Mouse (Mus musculus): ENCODE measurements around the gene BC025920. TPM values are rescaled to one million over a fixed set of nuclear protein-coding genes. Genes with fewer than 3 reads are reported as not detected.
"Not testable (repeated sequence)": the region's sequence is repeated elsewhere in the genome, so short reads cannot be mapped to it uniquely, and the experiment has no call there.

The BC025920 gene
- total RNA-seq, 2 experiments from 2014 or later = 3.1 to 3.8 TPM

DNA sequence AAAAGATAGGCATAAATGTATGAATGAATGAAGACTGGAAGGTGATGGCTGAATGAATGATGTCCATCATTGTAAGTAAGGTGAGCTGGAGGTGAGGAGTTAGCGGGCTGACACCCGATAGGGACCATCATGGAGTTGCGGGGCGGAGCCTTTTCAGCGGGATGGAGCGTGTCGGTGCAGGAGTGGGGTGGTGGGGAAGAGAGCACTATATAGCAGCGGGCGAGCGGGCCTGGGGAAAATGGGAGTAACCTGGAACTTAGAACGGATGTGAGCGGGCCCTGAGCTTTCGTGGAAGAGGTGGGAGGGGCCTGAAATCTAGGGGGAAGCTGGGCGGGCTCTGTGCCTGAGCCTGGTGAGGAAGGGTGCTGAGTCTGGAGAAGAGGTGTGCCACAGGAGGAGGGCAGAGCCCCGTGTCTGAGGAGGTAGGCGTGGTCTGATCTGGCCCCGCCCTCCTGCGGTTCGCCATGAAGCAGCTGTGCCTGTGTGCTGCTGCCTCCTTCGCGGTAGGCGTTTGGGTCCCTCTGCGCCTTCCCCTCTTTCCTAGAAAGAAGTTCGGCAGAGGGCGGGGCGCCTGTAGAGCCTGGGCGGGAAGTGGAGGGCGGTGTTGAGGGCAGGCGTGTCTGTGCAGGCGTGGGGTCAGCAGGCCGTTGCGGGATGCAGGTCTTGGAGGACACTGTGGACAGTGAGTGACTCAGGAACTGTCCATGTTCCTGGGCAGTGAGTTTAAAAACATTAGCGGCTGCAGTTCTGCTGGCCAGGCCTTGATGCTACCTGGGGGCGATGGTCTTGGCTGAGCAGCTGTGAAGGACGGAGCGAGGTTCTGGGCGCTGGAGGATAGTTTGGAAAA lies 27.4 kb downstream of the BC025920 start:
- DNase-seq (ENCODE audit: low spot score in 2 of 2) = peak; percentile 84 to 91
- intact Hi-C loops (cut with DNase I) = no loop called here

DNA sequence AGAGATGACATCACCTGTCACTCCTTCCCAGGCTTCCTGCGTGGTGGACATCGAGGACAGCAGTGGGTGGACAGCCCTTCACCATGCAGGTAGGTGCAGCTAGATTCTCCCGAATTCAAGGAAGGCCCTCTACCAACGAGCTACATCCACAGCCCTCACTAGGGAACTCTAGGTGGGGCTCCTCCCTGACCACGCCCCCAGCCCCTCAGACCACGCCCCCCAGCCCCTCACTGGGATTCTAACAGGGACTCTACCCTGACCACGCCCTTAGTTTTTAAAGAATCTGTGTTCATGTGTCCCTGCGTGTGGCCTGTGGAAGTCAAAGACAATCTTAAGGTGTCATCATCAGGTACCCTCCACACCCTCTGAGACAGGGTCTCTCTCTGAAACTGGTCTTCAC lies 30.3 kb downstream of the BC025920 start:
- intact Hi-C loops (cut with DNase I) = no loop called here
- DNase-seq (ENCODE audit: low spot score in 2 of 2) = no peak

DNA sequence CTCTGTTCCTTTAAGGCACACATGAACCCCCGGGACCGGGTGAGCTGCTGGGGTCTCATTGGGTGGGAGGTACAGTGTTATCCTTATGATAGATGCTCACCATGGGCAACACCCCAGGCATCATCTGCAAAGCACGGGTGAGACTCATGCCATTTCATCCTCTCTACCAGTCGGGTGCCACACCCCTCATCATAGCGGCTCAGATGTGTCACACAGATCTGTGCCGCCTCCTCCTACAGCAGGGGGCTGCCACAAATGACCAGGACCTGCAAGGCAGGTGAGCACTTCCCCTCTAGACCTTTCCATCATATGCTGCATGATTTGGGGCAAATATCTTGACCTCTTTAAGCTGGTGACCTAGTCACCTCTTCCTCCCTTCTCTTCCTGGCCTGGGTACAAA lies 32.0 kb downstream of the BC025920 start:
- intact Hi-C loops (cut with DNase I) = no loop called here

DNA sequence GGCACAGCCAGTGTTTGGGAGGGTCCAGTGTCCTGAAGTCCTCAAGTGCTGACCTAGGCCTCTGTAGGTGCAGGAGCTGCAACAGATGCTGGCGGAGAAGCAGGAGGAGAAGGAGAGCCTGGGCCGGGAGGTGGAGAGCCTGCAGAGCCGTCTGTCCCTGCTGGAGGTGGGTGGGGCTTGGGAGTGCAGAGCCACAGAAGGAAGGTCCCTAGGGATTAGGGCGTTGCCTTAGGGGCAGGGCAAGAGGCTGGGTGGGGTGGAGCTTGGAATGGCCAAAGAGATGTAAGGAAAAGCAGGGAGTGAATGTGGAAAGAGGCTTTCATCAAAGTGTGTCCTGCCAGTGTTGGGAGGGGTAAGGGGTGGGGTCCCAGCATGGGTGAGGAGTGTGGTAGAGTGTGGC lies 34.8 kb downstream of the BC025920 start:
- intact Hi-C loops (cut with DNase I) = not testable (repeated sequence)

More for the DNA sequence above, 32.0 kb downstream of the BC025920 start:
- no peak for DNase-seq (ENCODE audit: low spot score in 2 of 2)

DNA sequence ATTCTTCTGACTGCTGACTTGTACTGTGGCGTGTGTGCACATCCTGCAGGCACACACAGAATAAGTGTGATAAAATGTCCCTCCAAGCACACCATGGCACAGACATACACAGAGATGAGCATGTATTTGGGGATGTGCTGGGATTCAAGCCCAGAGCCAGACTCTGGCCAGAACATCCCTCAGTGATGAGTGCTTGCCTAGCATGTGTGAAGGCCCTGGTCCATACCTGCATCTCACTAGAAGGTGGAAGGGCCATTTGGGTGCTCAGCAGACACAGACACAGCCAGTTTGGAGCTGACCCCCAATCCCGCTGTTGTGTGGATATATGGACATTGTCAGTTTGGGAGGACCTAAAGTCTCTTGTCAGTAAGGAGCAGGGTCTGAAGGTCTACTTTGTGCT lies 35.5 kb downstream of the BC025920 start:
- intact Hi-C loops (cut with DNase I) = no loop called here
- DNase-seq (ENCODE audit: low spot score in 2 of 2) = no peak

More for the DNA sequence above, 34.8 kb downstream of the BC025920 start:
- DNase-seq (ENCODE audit: low spot score in 2 of 2) = not testable (repeated sequence)

DNA sequence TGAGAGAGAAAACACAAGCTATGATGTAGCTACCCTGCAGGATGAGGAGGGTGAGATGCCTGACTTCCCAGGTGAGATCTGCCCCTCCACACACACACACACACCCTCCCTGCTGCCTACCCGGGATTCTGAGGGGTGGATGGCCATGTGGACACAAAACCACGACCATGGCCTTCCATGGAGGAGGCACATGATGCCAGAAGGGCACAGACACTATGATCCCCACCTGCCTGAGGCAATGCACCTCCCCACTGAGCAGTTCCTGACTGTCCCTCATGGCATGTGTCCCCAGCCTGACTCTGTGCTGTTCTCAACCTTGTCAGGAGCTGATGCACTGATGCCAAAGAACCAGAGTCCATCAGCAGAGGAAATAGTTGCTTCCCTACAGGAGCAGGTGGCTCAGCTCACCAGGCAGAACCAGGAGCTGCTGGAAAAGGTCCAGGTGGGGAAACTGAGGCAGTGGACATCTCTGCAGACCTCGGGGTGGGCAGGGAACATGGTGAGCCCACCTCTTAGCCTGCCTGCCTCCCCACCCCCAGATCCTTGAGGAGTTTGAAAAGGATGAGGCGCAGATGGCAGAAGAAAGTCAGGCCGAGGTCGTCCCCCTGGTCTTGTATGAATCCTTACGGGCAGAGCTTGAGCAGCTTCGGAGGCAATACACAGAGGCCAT lies 36.0 kb downstream of the BC025920 start:
- DNase-seq (ENCODE audit: low spot score in 2 of 2) = no peak

DNA sequence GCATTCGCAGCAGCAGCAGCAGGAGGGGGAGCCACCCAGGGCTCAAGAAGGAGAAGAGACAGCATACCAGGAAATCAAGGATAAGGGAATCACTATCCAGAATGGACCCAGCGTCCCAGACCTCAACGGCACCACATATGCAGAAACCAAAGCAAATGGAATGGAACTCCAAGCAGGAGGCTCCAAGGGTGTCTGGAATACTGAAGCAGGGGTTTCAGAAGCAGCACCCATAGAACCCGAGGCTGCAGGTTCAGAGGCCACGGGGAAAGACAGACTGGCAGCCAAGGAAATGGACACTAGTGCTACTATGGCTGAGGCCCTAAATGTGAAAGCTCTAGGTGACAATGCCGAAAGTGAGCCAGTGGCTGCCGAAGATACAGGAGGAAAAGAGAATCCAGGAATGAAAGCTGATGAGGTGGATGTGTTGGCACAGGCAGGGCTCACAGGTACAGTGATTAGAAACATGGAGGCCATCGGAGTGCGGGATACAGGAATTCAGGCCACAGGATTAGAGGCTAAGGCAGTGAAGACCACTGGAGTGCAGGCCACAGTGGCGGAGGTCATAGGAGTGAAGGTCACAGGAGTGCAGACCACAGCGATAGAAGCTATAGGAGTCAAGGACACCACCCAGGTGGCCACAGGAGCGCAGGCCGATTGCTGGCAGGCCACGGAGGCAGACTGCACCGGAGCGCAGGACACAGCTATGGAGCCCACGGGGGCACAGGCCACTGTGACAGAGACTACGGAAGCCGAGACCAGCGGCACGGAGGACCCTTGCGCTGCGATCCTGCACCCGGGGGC lies 36.8 kb downstream of the BC025920 start:
- intact Hi-C loops (cut with DNase I) = no loop called here

More for the DNA sequence above, 36.0 kb downstream of the BC025920 start:
- intact Hi-C loops (cut with DNase I) = no loop called here

DNA sequence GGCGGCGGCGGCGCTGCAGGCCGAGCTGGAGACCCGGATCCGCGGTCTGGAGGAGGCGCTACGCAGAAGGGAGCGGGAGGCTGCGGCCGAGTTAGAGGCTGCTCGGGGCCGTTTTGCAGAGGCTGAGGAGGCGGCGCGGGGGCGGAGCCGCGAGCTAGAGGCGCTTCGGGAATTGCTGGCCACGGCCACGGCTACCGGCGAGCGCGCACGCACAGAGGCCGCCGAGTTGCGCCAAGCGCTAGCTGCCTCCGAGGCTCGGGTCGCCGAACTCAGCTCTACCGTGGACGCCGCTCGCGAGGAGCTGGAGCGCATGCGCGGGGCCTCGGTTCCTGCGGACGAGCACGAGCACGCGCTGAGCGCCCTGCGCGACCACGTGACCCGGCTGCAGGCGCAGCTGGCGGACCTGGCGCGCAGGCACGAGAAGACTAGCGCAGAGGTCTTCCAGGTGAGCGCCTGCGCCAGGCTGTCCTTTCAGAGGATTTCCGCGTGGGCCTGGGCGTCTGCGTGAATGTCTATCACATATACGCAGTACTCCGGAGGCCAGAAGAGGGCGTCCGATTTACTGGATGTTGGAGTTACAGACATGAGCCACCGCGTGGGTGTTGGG lies 37.5 kb downstream of the BC025920 start:
- DNase-seq (ENCODE audit: low spot score in 2 of 2) = peak; percentile 97 to 98
- intact Hi-C loops (cut with DNase I) = no loop called here

More for the DNA sequence above, 36.8 kb downstream of the BC025920 start:
- DNase-seq (ENCODE audit: low spot score in 2 of 2) = peak; percentile 39 to 45

DNA sequence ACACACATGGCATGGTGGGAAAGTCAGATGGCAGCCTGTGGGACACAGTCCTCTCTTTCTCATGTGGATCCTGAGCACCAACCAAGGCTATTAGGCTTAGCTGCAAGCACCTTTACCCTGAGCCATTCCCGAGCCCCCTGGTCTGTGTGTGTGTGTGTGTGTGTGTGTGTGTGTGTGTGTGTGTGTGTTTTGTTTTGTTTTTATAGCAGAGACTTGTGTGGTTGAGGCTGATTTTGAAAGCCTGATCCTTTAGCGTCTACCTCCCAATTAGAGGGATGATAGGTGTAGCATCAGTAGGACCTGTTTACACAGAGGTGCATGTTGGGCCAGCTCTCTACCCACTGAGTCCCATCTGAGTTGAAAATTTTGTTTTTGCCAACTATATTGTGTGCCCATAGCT lies 38.1 kb downstream of the BC025920 start:
- intact Hi-C loops (cut with DNase I) = no loop called here
- no peak for DNase-seq (ENCODE audit: low spot score in 2 of 2)

DNA sequence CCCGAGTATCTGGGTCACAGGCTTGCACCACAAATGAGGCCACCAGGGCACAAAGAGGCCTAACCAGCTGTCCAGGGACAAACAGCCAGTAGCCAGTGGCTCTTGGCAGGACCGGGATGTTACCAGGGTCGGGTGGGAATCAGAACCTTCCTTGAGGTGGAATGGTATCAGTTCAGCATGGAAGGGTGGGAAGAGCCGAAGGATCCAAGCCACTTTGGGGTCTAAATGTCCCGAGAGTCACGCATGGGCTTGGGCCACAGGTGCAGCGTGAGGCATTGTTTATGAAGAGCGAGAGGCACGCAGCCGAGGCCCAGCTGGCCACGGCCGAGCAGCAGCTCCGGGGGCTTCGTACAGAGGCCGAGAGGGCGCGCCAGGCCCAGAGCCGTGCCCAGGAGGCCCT lies 38.6 kb downstream of the BC025920 start:
- no peak for DNase-seq (ENCODE audit: low spot score in 2 of 2)
- intact Hi-C loops (cut with DNase I) = no loop called here

DNA sequence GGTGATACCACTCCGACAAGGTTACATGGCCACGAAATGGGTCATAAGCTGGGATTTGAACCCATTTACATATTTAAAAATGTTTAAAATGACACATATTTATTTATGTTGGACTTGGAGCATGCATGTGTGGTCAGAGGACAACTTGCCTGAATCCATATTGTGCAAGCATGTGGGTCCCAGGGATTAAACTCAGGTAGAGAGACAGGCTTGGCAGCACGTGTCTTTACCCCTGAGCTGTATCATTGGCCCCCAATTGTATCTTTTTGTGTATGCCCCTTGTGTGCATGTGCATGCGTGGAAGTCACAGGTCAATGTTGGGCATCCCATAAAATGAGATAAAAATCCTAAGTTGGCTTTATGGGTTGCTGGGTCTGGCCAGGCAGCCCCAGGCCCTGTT lies 39.3 kb downstream of the BC025920 start:
- DNase-seq (ENCODE audit: low spot score in 2 of 2) = no peak
- intact Hi-C loops (cut with DNase I) = no loop called here

DNA sequence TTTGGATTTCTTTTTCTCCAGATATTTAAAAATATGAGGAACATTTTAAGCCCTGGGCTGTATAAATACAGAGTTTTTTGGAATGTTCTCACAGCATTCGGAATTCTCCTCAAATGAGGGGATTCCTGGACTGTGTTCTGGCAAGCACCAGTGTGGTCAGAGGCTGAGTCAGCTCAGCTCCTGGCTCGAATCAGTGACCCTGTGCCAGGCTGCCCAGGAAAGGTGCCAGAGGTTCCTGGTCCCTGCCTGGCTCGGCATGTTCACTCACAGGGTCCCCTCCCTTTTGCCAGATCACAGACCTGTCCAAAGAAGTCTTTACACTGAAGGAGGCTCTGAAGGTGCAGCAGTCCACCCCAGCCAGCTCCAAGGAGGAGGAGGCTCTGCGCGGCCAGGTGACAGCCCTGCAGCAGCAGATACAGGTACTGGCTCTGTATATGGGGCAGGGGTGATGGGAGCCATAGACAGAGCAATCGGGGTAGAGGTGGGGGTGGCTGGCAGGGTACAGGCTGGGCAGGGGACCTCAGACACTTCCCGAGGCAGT lies 40.0 kb downstream of the BC025920 start:
- intact Hi-C loops (cut with DNase I) = no loop called here
- DNase-seq (ENCODE audit: low spot score in 2 of 2) = no peak

DNA sequence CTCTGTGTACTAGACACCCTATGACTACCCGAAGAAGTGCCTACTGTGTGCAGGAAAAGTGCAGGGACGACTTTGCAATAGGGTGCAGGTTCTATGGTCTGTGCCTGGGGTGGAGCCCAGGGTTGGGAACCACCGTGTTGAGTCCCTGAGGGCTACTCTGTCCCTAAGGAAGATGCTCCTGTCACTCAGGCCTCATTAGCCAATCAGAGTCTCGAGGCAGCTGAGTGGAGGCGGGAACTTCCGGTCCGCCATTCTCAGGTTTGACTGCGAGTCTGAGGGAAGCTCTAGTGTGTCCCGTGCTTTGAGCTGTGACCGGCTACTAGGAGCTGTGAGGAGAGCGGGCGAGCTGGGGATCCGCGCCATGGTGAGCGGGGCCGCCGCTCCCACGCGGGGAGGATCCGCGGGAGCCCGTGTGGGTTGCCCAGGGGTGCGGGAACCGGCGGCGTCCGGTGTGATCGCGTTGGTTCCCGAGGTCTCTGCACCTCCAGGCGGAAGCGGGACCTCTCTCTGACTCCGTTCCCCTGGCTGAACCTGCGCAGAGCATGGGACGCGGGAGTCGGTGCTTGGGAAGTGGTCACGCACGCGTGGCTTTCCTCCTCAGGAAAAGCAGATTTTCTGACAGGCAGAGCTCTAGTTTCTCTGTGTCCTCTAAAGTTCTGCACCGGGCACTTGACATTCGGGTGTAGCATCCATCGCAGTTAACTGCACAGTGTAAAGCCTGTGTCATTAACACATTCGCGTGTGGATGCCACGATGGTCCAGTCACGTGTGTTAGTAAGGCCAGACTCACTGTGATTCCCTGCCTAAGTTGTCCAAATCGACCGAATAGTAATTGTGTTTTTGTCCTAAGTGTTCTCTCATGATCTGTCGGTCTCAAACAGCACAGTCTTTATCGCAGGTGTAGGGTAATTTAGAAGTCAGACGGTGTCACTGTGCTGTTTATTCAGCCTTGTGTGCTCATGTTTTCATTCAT lies 43.0 kb downstream of the BC025920 start, which contains the start of gene Gm10778:
Gene Gm10778 (plus strand): TSS at position 257 of the 973 bp plus-strand sequence.
- intact Hi-C loops (cut with DNase I) = not testable (repeated sequence)
- DNase-seq (ENCODE audit: low spot score in 2 of 2) = peak; percentile 87 to 94

DNA sequence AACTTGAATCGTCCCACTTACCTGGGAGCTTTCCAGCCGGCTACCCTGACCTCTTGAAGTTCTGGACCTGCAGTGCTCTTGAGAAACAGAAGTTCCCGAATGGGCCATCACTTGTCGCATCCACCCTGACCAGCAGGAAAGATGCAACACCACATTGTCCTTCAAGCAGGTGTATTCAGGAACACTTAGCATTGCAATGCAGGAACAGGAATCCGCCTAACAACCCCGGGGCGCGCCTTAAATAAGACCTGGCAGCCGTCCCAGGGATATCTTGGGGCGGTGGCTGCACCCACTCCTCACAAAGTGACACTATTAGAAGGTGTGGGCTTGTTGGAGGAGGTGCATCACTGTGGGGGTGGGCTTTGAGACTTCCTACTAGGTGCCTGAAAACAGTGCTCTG lies 49.1 kb downstream of the BC025920 start:
- intact Hi-C loops (cut with DNase I) = no loop called here
- peak in 1 of 2 experiments; percentile 1 for DNase-seq (ENCODE audit: low spot score in 2 of 2)

DNA sequence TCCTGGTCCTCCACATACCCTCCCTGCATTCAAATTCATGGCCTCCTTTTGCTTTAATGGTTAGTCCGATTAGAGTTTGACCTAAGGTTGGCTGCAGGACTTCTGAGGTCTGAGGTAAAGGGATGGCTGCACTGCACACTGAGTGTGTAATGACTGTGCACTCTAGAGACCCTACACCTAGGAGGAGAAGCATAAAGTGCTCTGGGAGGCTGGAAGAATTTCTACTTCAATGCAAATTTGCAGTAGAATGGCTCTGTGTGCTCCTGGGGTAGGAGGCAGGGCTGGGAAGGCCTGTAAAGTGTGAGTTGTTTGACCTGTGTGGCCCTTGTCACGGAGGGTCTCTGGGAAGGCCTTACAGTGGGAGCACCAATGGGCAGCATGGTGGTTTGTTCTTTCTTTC lies 50.1 kb downstream of the BC025920 start:
- intact Hi-C loops (cut with DNase I) = no loop called here

More for the DNA sequence above, 50.1 kb downstream of the BC025920 start:
- no peak for DNase-seq (ENCODE audit: low spot score in 2 of 2)

All from left cerebral cortex, postnatal 25 days (tissue).